Mouse (Mus musculus): ENCODE data around the gene Rnf185.

- TF ChIP-seq CTCF (IDR thresholded peaks at IDR 0.05; ENCODE audit: extremely low read depth, insufficient read depth, low read length) = no peak
- no peak for TF ChIP-seq POLR2A (IDR thresholded peaks at IDR 0.05; ENCODE audit: extremely low read depth, insufficient read depth, low read length)
These were observed 47.7 kb downstream of the Rnf185 start for GRCm38 (mm10) chr11:3404287-3405047.
